Mouse (Mus musculus) brain, embryonic 14.5 days (tissue): ENCODE measurements around the gene Casp12.

Experiments
- CTCF ChIP-seq: fragments of 200-500 bp; IDR thresholded peaks from 2 replicates; pipeline ENCODE4 v1.5.1; 2012; ENCODE audit warnings: inconsistent platforms, mild to moderate bottlenecking, moderate library complexity, borderline replicate concordance; ENCODE audit not compliant: insufficient read depth, insufficient read length; ENCODE audit errors: extremely low read depth
- POLR2A ChIP-seq: fragments of 200-500 bp; IDR thresholded peaks from 2 replicates; pipeline ENCODE4 v1.6.1; 2012; ENCODE audit warnings: mild to moderate bottlenecking, inconsistent platforms, borderline replicate concordance; ENCODE audit not compliant: poor library complexity, insufficient read depth, insufficient read length, severe bottlenecking; ENCODE audit errors: extremely low read depth

- TF ChIP-seq CTCF (no peak), POLR2A (no peak)
These were observed 67.3 kb downstream of the Casp12 start for GRCm38 (mm10) chr9:5412446-5413111.
